Mouse (Mus musculus): ENCODE measurements at regions not wholly inside any gene's neighbourhood (a gene's known extent, or its start where the extent isn't known, plus 50 kb on each side); places are given as distances from the start of the nearest gene placed in this dataset.

DNA sequence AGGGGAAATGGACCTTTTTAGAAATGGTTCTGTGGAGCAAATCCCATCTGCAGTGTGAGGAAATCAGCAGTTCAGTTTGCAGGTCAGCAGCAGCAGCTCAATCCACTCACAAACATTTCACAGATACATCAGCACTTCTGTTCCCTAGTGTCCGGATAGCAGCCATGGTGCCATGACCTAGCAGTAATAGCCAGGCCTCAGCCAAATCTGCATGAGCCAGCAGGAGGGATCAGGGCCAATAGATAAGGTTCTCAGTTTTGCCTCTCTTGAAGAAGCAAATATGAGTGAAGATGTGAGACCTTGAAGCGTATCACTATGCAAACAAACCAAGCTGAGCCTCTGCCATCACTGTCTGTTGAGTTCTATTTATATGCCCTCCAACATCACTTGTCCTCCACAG is 380.7 kb upstream of the Chrm3 start:
- DNase-seq (ENCODE audit: low spot score in 2 of 2): no peak

DNA sequence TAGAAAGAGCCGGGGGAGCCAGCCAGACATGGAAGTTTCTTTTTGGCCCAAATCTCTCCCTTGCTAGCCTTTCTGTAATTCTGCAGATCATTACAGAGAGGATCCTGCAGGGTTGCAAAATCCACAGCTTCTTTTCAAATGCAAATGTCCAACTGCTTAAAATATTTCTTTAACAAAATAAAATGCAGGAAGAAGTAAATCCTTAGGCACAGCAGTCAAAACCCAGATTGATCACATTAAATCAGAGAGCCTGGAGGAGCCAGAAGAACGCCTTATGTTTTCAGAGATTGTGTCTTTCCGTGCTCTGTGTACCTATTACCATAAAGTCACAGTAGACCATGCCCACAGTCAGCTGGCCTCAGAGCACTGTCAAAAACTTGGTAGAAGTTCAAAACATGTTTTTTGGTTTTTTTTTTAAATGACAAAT is 365.1 kb upstream of the Chrm3 start:
- no peak for DNase-seq (ENCODE audit: low spot score in 2 of 2)

DNA sequence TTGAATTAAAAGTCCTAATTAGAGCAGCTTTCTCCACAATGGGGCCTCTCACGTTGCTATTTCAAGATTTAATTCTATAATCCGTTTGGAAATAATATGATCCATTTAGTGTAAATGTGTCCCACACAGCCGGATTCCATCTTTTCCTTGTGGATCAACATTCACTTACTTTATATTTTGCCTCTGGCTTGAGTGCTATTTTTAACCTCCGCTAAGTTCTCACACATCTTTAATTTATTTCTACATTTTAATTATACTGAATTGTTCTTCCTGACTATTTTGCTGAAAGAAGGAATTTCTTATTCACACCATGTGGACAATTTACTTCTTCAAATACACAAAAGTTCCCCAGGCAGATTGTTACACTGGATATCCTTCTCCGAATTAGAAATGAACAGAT is 364.7 kb upstream of the Chrm3 start:
- no peak for DNase-seq (ENCODE audit: low spot score in 2 of 2)

DNA sequence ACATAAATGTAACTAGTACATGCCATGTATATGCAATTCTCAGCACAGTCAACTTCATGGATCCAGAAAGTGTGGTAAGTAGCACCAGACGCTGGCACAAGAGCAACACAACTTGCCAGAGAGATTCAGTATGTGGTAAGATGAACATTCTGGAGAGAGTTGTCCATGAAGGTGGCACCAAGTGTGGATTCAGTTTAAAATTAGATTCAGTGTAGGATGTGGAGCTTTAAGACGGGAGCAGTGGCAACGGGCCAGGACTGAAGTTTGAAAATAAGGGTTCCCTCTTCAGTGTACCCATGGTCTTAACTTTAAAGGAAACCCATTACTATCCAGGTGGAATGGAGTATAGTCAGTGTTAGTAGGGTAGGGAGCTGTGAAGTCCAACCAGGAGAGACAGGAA is 360.0 kb upstream of the Chrm3 start:
- DNase-seq (ENCODE audit: low spot score in 2 of 2): peak in 1 of 2 experiments; percentile 24

DNA sequence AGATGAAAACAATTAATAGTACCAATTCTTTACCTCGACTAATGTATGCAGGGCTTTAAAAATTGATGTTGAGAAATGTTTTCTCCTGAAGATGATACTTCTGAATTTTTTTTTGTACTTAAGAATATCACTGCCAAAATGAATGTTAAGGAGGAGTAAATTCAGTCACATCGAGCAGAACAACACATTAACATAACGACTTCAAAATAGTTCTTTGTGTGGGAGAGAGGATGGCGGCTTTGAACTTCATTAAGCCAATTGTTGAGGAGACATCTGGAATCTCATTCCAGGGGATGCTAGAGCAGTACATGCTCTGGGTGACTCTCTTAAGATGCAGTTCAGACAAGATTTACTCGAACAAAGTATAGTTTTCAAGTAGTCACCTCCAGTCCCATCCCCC is 350.8 kb upstream of the Chrm3 start:
- DNase-seq (ENCODE audit: low spot score in 2 of 2): no peak

DNA sequence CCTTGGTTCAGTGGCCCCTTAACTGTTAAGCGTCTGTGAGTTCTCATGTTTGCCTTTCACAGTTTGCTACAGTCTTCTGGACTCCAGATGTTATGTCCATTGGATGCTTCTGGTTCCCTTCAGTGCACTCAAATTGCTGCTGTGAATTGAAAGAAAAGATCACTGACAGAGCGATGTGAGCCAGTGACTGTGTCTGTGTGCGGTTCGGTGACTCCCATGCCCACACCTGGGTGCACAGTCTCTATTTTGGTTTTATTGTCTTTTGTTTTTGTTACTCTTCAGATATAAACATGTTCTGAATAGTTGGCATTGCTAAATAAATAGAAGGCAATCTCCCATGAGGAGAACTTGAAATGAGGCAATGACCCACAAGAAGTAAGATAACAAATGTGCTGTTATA is 350.3 kb upstream of the Chrm3 start:
- DNase-seq (ENCODE audit: low spot score in 2 of 2): no peak

DNA sequence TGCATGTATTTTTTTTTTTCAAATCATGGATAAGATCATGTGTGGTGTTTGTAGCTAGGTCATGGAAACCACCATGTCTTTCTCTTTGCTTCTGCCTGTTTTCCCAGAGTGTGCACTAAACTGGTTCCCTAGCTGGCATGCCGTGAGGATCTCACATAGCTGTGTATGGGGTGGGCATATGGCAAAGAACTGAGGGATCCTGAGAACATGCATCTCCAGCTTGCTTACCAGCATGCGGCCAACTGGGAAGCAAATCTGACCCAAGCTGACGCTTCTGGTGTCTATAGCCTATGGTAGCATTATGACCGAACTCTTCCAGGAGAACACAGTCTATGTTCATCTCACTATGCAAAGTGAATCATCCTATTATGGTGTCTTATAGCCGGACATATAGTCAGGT is 336.5 kb upstream of the Chrm3 start:
- no peak for DNase-seq (ENCODE audit: low spot score in 2 of 2)

DNA sequence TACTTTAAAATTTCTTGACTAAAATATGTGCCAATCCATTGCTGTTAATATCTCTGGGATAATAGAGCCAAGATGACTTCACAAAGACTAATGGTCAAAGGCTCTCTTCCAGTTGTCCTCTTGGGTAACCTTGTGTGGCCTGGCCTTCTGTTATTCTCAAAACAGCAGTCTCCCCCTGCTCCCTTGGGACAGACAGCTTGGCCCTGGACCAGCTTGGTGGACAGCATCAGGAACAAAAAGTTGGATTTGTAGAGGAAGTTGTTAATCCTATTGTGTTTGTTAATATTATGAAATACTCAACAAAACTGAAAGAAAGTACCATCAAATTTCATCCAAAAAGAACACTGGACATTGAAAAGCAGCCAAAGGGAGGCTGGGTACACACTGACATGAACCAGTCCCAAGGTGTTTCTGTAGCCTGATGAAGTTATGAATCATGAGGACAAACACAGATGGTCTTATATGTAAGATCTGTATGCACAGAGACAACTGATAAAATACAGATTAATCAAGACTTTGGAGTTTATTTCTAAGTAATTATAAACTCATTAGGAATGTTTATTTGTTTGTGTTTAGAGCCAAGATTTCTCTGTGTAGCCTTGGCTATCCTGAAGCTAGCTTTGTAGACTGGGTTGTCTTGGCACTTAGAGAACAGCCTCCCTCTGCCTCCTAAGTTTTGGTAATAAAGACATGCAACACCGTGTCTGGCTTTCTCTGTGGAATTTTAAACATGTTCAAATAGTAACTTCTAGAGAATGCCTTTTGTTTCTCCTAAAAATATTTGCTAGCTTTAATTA is 335.7 kb upstream of the Chrm3 start:
- DNase-seq (ENCODE audit: low spot score in 2 of 2): no peak

DNA sequence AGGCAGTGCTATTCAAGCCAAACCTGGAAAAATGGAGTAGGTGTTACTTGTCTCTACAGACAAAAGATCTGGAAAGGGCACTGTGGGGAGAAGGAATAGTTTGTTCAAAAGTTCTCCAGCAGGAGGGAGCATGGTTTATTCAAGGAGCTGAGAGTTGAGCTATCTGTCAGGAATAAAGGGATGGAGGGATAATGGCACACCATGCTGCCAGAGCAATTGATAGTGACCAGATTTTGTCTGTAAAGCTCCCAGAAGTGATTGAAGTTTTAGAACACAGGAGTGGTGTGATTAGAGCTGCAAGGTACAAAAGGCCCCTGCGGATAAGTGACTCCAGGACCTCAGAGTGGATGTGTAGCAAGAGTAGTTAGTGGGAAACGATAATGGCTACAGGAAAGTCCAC is 330.7 kb upstream of the Chrm3 start:
- no peak for DNase-seq (ENCODE audit: low spot score in 2 of 2)

DNA sequence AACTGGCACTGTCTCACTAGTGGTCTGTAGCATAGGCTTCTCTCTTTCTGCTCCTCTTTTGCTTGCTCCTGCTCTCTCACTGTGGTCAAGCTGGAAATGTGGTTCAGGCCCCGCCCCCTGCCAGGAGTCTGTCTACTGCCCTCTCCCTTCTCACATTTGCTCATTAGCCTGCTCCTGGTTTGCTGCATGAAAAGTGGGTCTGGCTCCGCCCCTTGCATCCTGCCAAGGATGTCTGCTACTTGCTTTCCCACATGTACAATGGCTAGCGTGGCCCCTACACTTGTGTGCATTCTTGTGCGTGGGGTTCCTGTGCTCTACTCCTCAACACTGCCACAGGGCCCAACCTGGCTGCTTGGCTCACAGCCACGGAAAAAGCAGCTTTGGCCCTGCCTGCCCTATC is 326.7 kb upstream of the Chrm3 start:
- DNase-seq (ENCODE audit: low spot score in 2 of 2): no peak

DNA sequence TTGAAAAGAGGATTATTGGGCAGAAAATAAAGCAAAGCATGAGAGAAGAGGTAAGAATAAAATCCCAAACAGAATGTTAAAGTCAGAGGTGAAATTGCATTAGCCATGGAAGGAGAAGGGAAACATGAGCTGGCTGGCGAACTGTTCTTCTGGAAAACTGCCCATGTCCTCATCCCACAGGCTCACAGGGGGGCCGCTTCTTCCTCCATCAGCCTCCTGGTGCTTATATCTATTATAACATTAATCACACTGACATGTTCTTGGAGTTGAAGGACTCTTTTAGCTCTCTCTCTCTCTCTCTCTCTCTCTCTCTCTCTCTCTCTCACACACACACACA is 293.4 kb upstream of the Chrm3 start:
- DNase-seq (ENCODE audit: low spot score in 2 of 2): no peak

DNA sequence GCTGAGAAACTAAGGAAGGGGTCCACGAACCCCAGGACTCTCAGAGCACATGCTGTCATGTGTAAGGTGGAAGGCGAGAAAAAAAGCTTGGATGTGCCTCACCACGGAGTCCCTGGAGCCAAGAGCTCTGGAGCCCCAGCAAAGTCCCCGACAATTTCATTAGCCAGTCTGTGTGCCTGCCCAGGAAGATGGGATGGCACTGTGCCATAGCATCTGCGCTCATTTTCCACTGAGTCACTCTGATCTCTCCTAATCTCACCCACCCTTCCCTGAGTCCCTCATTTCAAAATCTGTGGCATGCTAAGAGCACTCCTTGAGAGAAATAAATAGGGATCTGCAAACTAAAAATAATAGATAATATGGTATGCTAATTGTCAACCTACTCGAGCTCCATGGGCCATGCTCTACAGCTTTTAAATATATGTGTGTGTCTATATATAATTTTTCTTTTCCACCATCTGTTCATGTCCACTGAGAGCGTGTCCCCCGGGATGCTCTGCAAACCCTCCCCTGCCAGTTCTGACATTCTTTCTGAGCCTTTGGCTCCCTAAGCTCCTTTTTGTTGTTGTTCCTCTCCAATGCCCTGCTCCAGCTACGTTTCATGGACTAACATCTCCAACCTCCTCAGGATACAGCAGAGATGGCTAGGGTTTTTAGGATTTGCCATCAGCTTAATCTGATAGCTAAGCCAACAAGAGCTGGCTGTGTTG is 292.9 kb upstream of the Chrm3 start:
- peak; percentile 47 to 54 for DNase-seq (ENCODE audit: low spot score in 2 of 2)

DNA sequence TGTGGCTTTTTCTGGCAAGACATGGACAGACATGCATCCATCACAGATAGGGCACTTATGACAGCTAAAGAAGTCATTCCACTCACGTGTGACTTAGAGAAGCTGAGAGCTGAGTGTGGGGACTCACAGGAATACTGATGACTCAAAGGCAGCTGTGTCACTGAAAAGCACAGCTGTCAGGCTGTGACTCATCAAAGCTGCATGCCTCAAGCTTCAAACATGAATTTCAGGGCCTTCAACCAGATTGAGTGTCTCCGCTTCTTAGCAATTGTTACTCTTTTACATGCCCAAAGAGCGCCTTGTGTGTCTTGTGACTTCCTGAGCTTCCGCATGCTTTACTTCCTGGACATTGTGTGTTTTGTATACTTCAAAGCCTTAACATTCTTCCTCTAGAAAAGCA is 276.2 kb upstream of the Chrm3 start:
- peak; percentile 29 to 58 for DNase-seq (ENCODE audit: low spot score in 2 of 2)

DNA sequence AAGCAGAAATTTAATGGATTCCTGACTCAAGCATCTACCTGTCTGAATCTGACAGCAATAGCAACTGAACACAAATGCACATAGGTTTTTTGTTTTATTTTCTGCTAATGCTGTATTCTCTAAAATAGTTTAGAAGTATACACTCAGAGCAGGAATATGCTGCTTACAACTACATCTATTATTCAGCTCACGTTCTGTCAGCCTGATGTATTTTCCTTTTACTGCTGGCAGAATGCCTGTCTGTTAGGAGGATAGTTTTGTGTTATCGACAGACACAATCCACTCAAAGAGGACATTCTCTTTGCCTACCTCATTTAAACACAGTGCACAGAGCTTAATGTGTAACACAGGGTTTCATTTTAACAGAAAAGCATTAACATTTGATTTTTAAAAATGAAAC is 269.8 kb upstream of the Chrm3 start:
- DNase-seq (ENCODE audit: low spot score in 2 of 2): no peak

DNA sequence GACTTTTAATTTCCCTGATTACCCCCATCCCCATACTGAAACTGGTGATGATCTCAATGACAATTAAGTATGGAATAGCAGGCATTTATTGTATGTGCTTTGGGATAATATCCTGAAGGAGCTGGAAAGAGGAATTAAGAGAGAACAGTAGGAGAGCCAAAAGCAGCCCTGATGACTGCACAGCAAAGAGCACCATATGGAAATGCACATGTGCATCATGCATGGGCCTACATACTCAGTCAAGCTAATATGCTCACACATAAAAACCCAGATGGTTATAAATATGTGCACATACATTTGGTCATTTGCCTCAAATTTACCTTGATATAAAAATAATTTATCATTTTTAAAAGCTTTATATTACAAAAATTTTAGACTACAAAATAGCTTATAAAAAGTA is 259.0 kb upstream of the Chrm3 start:
- no peak for DNase-seq (ENCODE audit: low spot score in 2 of 2)

DNA sequence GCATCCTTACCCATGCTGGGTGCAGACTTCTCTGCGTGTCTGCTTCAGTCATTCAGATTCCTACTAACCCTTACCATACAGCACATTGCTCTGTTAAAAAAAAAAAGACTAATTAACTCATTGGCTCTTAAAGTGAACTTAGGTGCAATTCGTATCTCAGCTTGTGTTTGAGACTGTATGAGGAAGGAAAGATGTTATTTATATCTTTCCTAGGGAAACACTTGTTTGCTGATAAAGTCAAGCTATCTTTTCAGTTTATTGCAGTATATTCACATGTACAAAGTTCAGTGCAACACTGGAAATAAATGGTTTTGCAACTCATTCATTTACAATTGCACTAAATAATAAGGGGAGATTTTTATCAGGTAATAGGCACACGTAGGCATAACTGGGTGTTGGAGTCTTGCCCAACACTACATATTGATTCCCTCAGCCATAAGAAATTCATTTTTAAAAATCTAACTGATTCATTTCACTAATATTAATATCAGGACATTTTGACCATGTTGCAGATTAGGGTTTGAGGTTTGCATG is 257.8 kb upstream of the Chrm3 start:
- no peak for DNase-seq (ENCODE audit: low spot score in 2 of 2)

DNA sequence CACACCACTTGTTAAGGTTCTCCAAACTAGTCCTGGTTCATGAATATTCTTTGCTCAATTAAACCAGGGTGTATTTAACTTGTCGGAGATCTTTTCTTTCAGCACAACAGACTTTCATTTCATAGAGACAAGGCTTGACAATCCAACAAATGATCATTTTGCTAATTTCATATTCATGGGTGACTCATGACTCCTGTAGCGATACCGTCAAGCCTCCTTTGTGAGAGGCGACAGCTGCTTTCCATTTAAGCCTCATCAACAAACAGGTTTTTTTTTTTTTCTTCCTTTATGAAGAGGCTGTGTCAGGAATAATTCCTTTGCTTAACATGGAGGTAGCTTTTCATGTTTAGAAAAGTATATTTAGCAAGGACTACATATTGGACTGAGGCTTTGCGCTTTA is 214.3 kb upstream of the Chrm3 start:
- DNase-seq (ENCODE audit: low spot score in 2 of 2): no peak

DNA sequence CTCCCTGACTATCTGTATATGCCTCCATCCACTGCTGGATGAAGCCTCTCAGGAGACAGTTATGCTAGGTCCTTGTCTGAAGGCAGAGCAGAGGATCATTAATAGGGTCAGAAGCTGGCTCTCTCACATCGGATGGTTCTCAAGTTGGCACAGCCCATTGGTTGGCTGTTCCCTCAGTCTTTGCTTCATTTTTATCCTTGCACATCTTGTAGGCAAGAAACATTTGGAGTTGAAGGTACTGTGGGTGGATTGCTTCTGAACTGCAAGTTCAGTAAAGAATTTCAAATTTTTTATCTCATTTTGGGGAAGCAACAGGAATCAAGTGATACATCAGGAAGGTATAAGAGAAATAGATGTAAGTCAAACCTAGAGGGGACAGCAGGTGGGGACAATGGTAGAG is 206.2 kb upstream of the Chrm3 start:
- DNase-seq (ENCODE audit: low spot score in 2 of 2): no peak

DNA sequence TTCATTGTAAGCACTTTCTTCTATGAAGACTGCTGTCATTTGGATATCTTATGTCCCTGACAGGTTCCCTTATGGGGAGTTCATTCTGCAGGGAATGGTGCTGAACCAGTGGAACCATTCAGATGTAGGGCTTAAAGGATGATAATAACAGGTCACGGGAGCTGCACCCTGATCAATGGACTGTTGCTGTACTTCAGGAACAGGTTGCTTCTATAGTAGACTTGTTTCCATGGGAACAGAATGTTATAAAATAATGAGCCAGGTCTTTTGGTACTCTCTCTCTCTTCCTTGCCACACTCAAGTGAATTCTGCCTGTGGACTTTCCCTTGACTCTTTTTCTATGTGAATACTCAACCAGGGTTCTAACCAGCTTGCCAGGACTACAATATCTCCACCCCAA is 196.9 kb upstream of the Chrm3 start:
- no peak for DNase-seq (ENCODE audit: low spot score in 2 of 2)

DNA sequence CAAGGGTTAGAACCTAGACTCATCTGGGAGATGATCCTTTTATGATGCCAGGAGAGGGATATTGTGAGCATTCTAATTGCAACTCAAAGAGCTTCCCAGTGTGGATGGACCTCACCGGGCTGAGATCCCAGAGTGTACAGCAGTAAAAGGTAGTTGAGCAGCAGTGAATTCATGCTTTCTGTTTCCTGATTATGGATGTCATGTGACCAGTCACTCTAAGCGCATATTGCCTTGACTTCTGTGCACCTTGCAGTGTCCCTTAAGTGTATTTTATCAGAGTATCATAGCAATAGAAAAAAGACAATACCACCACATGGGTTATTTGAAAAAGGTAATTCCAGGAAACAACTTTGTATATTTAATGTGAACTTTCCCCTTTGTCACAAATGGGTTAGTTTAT is 193.9 kb upstream of the Chrm3 start:
- DNase-seq (ENCODE audit: low spot score in 2 of 2): no peak

DNA sequence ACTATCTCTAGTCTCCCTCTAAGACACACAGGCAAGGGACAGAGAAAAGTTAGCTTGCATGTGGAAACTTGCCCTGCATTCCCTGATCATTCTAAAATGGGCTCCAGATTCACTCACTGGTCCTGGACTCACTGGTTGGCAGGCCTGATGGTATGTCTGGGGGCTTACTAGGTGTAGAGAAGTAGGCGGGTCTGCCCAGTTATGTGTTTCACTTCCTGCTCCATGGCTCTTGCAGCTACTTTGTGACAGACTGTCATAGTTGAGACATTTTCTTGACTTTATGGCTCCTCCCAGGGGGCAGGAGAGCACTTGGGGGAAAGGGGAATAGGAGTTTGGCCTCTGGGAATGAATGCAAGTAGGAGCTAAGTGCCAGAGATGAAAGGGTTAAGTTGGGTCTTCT is 182.1 kb upstream of the Chrm3 start:
- no peak for DNase-seq (ENCODE audit: low spot score in 2 of 2)

DNA sequence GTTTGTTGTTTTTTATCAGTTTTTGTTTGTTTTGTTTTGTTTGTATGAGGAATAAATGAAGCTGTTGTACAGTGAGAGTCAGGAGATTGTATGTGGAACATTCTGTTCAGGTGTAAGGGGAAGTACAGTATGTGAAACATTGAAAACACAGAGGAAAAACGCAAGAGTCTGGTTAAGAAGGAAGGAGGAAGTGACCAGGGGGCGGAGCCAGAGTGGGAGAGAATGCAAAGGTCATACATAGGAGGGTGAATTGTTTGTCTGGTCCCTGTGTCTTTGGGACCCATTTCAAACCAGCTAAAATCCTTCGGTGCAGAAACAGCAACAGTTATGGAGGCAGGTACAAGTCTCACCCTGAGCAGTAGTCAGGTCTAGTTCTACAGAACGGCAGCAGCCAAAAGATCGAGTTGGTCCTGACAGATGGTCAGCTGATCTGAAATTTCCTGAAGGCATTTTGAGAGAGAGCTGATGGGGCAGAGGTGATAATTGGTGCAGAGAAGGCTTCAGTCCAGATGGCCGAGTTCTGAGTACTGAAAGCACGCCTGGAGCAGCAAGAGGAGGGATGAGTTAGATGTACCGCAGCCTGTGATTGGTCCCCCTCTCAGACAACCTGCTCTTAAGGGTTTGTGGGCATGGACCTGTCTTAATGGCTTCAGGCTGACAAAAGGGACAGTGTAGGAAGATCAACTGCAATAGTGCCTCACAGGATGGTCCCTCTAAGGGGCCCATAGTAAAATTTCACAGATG is 179.7 kb upstream of the Chrm3 start:
- no peak for DNase-seq (ENCODE audit: low spot score in 2 of 2)

DNA sequence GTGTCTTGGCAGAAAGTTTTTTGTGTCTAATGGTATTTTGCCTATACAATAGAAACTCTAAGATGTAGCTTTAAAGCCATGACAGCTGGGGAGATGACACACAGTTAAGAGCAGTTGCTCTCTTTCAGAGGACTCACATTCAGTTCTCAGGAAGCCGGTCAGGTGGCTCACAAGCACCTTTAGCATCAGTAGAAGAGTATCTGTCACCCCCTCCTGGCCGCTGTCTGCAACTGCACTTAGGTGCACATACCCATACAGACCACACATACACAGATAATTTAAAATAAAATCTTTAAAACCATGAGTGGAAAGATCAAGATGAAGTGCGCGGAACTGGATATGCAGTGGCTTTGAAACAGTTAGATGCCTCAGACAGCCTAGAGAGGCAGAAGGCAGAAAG is 178.3 kb upstream of the Chrm3 start:
- DNase-seq (ENCODE audit: low spot score in 2 of 2): peak in 1 of 2 experiments; percentile 18

Data from right cerebral cortex, postnatal 10 days (tissue).